Mouse (Mus musculus) cerebellum, adult 2 months (tissue): Measurements from ENCODE around the gene Proser3.

ENCODE experiments used
- CTCF ChIP-seq: fragments of 200-500 bp; IDR thresholded peaks from 2 replicates; pipeline ENCODE4 v1.5.1; 2011; ENCODE audit warnings: low read depth, mild to moderate bottlenecking, control low read depth, low read length, moderate library complexity, borderline replicate concordance; ENCODE audit not compliant: insufficient read depth
- POLR2A ChIP-seq: fragments of 200-500 bp; IDR thresholded peaks from 2 replicates; pipeline ENCODE4 v1.6.1; 2011; ENCODE audit warnings: low read length, control low read depth, borderline replicate concordance; ENCODE audit not compliant: insufficient read depth

- no peak for TF ChIP-seq CTCF
- no peak for TF ChIP-seq POLR2A
Observed at GRCm38 (mm10) chr7:30558656-30559442, 6.8 kb upstream of the Proser3 start.
